Mouse (Mus musculus): ENCODE results near the gene 4430402I18Rik. TPM values are rescaled to one million over a fixed set of nuclear protein-coding genes. Genes with fewer than 3 reads are reported as not detected.
A peak's percentile ranks its signal among the peaks of the same experiment; 100 is the strongest.
"Not testable (repeated sequence)": the region's sequence is repeated elsewhere in the genome, so short reads cannot be mapped to it uniquely, and the experiment has no call there.

4430402I18Rik gene
- total RNA-seq (2015) (0.11 TPM in 1 of 2 replicates, not detected in the other), total RNA-seq (2017) (0.11 TPM in 1 of 2 replicates, not detected in the other)

GRCm38 (mm10) chr19:28967652-28968051, at the start of gene 4430402I18Rik:
4430402I18Rik (minus strand) TSS chr19:28967800.
- ATAC-seq (ENCODE audit: poor library complexity, severe bottlenecking): no peak

GRCm38 (mm10) chr19:29016786-29017185, 49.2 kb upstream of the 4430402I18Rik start:
- ATAC-seq (ENCODE audit: poor library complexity, severe bottlenecking): no peak

GRCm38 (mm10) chr19:29016204-29016765, 48.7 kb upstream of the 4430402I18Rik start:
- ATAC-seq (ENCODE audit: poor library complexity, severe bottlenecking): no peak

GRCm38 (mm10) chr19:29015410-29016203, 48.0 kb upstream of the 4430402I18Rik start:
- no peak for ATAC-seq (ENCODE audit: poor library complexity, severe bottlenecking)

- ATAC-seq (ENCODE audit: poor library complexity, severe bottlenecking): no peak
Measured at GRCm38 (mm10) chr19:29014466-29015055, 47.0 kb upstream of the 4430402I18Rik start.

- ATAC-seq (ENCODE audit: poor library complexity, severe bottlenecking): no peak
Measured at GRCm38 (mm10) chr19:29011355-29011990, 43.9 kb upstream of the 4430402I18Rik start.

- no peak for ATAC-seq (ENCODE audit: poor library complexity, severe bottlenecking)
Measured at GRCm38 (mm10) chr19:29009046-29009445, 41.4 kb upstream of the 4430402I18Rik start.

GRCm38 (mm10) chr19:29008069-29008706, 40.6 kb upstream of the 4430402I18Rik start:
- no peak for ATAC-seq (ENCODE audit: poor library complexity, severe bottlenecking)

- ATAC-seq (ENCODE audit: poor library complexity, severe bottlenecking): not testable (repeated sequence)
Measured at GRCm38 (mm10) chr19:29000321-29000720, 32.7 kb upstream of the 4430402I18Rik start.

- ATAC-seq (ENCODE audit: poor library complexity, severe bottlenecking): no peak
Measured at GRCm38 (mm10) chr19:28997976-28998630, 30.5 kb upstream of the 4430402I18Rik start.

GRCm38 (mm10) chr19:28995366-28995765, 27.8 kb upstream of the 4430402I18Rik start:
- peak; percentile 46; the same call in 1 of the 2 replicates for ATAC-seq (ENCODE audit: poor library complexity, severe bottlenecking)

- ATAC-seq (ENCODE audit: poor library complexity, severe bottlenecking): no peak
Measured at GRCm38 (mm10) chr19:28994870-28995269, 27.3 kb upstream of the 4430402I18Rik start.

GRCm38 (mm10) chr19:28991391-28991790, 23.8 kb upstream of the 4430402I18Rik start:
- ATAC-seq (ENCODE audit: poor library complexity, severe bottlenecking): no peak

GRCm38 (mm10) chr19:28990590-28991221, 23.1 kb upstream of the 4430402I18Rik start:
- ATAC-seq (ENCODE audit: poor library complexity, severe bottlenecking): peak; percentile 25

GRCm38 (mm10) chr19:28990194-28990589, 22.6 kb upstream of the 4430402I18Rik start, which contains the start of gene Cdc37l1:
Cdc37l1 (plus strand) TSS chr19:28990352.
- ATAC-seq (ENCODE audit: poor library complexity, severe bottlenecking): peak; percentile 99

- ATAC-seq (ENCODE audit: poor library complexity, severe bottlenecking): no peak
Measured at GRCm38 (mm10) chr19:28989515-28989914, 21.9 kb upstream of the 4430402I18Rik start.

- no peak for ATAC-seq (ENCODE audit: poor library complexity, severe bottlenecking)
Measured at GRCm38 (mm10) chr19:28982617-28983016, 15.0 kb upstream of the 4430402I18Rik start.

- peak; percentile 98 for ATAC-seq (ENCODE audit: poor library complexity, severe bottlenecking)
Measured at GRCm38 (mm10) chr19:28974862-28975611, 7.4 kb upstream of the 4430402I18Rik start.

- no peak for ATAC-seq (ENCODE audit: poor library complexity, severe bottlenecking)
Measured at GRCm38 (mm10) chr19:28970251-28970650, 2.7 kb upstream of the 4430402I18Rik start.

All from megakaryocyte, adult 5-6 weeks (primary cell).